Mouse (Mus musculus): ENCODE measurements around the gene Rnps1. TPM values are rescaled to one million over a fixed set of nuclear protein-coding genes. Genes with fewer than 3 reads are reported as not detected.

Gene Rnps1
- polyA plus RNA-seq, 1 experiment from 2014 or later = 196 TPM

- Histone ChIP-seq H3K27ac (replicated peaks in 1 of 2; ENCODE audit: control insufficient read depth in 1 of 2, insufficient read depth in 1 of 2, low read depth in 2 of 2, low read length in 2 of 2) (peak overlapping the region; percentile 59 to 83), H3K9me3 (ENCODE audit: control insufficient read depth, low read length) (no peaks in the 10 kb centered on the region), H3K4me3 (ENCODE audit: control insufficient read depth in 1 of 2, insufficient read depth in 1 of 2, low read depth in 1 of 2, low read length in 2 of 2) (peak overlapping the region; percentile 70 to 93), H3K4me2 (ENCODE audit: low read length) (peak overlapping the region; percentile 98), H3K36me3 (ENCODE audit: control insufficient read depth, insufficient read depth, low read length) (peaks cover 38% of the 10 kb centered on the region), H3K4me1 (ENCODE audit: control insufficient read depth in 2 of 2, insufficient read depth in 2 of 2, low read length in 2 of 2) (peaks cover 16 to 23% of the 10 kb centered on the region in 2 experiments), H3K27me3 (ENCODE audit: control insufficient read depth, insufficient read depth, low read length) (no peaks in the 10 kb centered on the region), H3K9ac (ENCODE audit: low read length) (peak overlapping the region; percentile 95)
- WGBS = under 1% methylated on average over 68 of the region's 68 CpGs
- peak; percentile 29 for ATAC-seq (ENCODE audit: insufficient number of reproducible peaks, insufficient read depth, low FRiP score, low read depth)
Measured at GRCm38 (mm10) chr17:24470701-24471527, 56.5 kb downstream of the Rnps1 start.

- Histone ChIP-seq H3K4me2 (ENCODE audit: low read length) (peak overlapping the region; percentile 98), H3K4me1 (ENCODE audit: control insufficient read depth in 2 of 2, insufficient read depth in 2 of 2, low read length in 2 of 2) (peaks cover 16 to 23% of the 10 kb centered on the region in 2 experiments), H3K27me3 (ENCODE audit: control insufficient read depth, insufficient read depth, low read length) (no peaks in the 10 kb centered on the region), H3K9ac (ENCODE audit: low read length) (peak overlapping the region; percentile 95), H3K9me3 (ENCODE audit: control insufficient read depth, low read length) (no peaks in the 10 kb centered on the region), H3K36me3 (ENCODE audit: control insufficient read depth, insufficient read depth, low read length) (peaks cover 54% of the 10 kb centered on the region), H3K4me3 (ENCODE audit: control insufficient read depth in 1 of 2, insufficient read depth in 1 of 2, low read depth in 1 of 2, low read length in 2 of 2) (peak overlapping the region in 1 of 2 experiments; percentile 93; a peak in 2 of 4 replicates), H3K27ac (replicated peaks in 1 of 2; ENCODE audit: control insufficient read depth in 1 of 2, insufficient read depth in 1 of 2, low read depth in 2 of 2, low read length in 2 of 2) (peak overlapping the region; percentile 8 to 37; a peak in 2 of 4 replicates)
- 61% methylated on average over 4 of the region's 4 CpGs for WGBS
- ATAC-seq (ENCODE audit: insufficient number of reproducible peaks, insufficient read depth, low FRiP score, low read depth) = no peak
Measured at GRCm38 (mm10) chr17:24472512-24472911, 58.1 kb downstream of the Rnps1 start.

- no peak for ATAC-seq (ENCODE audit: insufficient number of reproducible peaks, insufficient read depth, low FRiP score, low read depth)
Measured at GRCm38 (mm10) chr17:24473612-24474275, 59.4 kb downstream of the Rnps1 start, which contains the start of gene Bricd5. Gene Bricd5 (plus strand): TSS chr17:24473884.

GRCm38 (mm10) chr17:24474557-24474956 lies 60.2 kb downstream of the Rnps1 start:
- Histone ChIP-seq H3K9ac (ENCODE audit: low read length) (no peak overlapping the region; the same call in 1 of the 2 replicates), H3K4me1 (ENCODE audit: control insufficient read depth in 2 of 2, insufficient read depth in 2 of 2, low read length in 2 of 2) (peaks cover 22 to 28% of the 10 kb centered on the region in 2 experiments), H3K4me3 (ENCODE audit: control insufficient read depth in 1 of 2, insufficient read depth in 1 of 2, low read depth in 1 of 2, low read length in 2 of 2) (no peak overlapping the region), H3K36me3 (ENCODE audit: control insufficient read depth, insufficient read depth, low read length) (peaks cover 56% of the 10 kb centered on the region), H3K4me2 (ENCODE audit: low read length) (no peak overlapping the region), H3K27ac (replicated peaks in 1 of 2; ENCODE audit: control insufficient read depth in 1 of 2, insufficient read depth in 1 of 2, low read depth in 2 of 2, low read length in 2 of 2) (no peak overlapping the region), H3K27me3 (ENCODE audit: control insufficient read depth, insufficient read depth, low read length) (no peaks in the 10 kb centered on the region), H3K9me3 (ENCODE audit: control insufficient read depth, low read length) (no peaks in the 10 kb centered on the region)
- WGBS = 79% methylated on average over 5 of the region's 5 CpGs
- ATAC-seq (ENCODE audit: insufficient number of reproducible peaks, insufficient read depth, low FRiP score, low read depth) = no peak

More at GRCm38 (mm10) chr17:24473612-24474275, 59.4 kb downstream of the Rnps1 start, which contains the start of gene Bricd5:
- Histone ChIP-seq H3K9ac (ENCODE audit: low read length) (peak within 1 kb of the TSS; percentile 95), H3K4me3 (ENCODE audit: control insufficient read depth in 1 of 2, insufficient read depth in 1 of 2, low read depth in 1 of 2, low read length in 2 of 2) (peak within 1 kb of the TSS in 1 of 2 experiments; percentile 93; a peak in 1 of 4 replicates), H3K27ac (replicated peaks in 1 of 2; ENCODE audit: control insufficient read depth in 1 of 2, insufficient read depth in 1 of 2, low read depth in 2 of 2, low read length in 2 of 2) (peak within 1 kb of the TSS in 1 of 2 experiments; percentile 37; a peak in 2 of 4 replicates), H3K9me3 (ENCODE audit: control insufficient read depth, low read length) (no peaks in the 10 kb centered on the region), H3K4me2 (ENCODE audit: low read length) (peak within 1 kb of the TSS; percentile 98), H3K4me1 (ENCODE audit: control insufficient read depth in 2 of 2, insufficient read depth in 2 of 2, low read length in 2 of 2) (peaks cover 22 to 28% of the 10 kb centered on the region in 2 experiments), H3K36me3 (ENCODE audit: control insufficient read depth, insufficient read depth, low read length) (peaks cover 56% of the 10 kb centered on the region), H3K27me3 (ENCODE audit: control insufficient read depth, insufficient read depth, low read length) (no peaks in the 10 kb centered on the region)
- WGBS = 69% methylated on average over 6 of the region's 6 CpGs

Other genes starting within 250 kb of the Rnps1 start
- gene Atp6v0c, start 244.9 kb upstream of the Rnps1 start, polyA plus RNA-seq (2014; fragmentation: Nextera tagmentation; extraction: Ambion mirVana) = 581 and 616 TPM in 2 replicates
- 4.3 and 4.5 TPM in 2 replicates for gene Tbc1d24, start 209.0 kb upstream of the Rnps1 start, polyA plus RNA-seq (2014; fragmentation: Nextera tagmentation; extraction: Ambion mirVana)
- 1.3 and 1.6 TPM in 2 replicates for gene Ntn3, start 205.0 kb upstream of the Rnps1 start, polyA plus RNA-seq (2014; fragmentation: Nextera tagmentation; extraction: Ambion mirVana)
- gene Tedc2, start 193.7 kb upstream of the Rnps1 start, polyA plus RNA-seq (2014; fragmentation: Nextera tagmentation; extraction: Ambion mirVana) = 5.2 and 5.4 TPM in 2 replicates
- gene Ccnf, start 163.1 kb upstream of the Rnps1 start, polyA plus RNA-seq (2014; fragmentation: Nextera tagmentation; extraction: Ambion mirVana) = 27.8 and 29.1 TPM in 2 replicates
- gene Abca17, start 63.5 kb upstream of the Rnps1 start, polyA plus RNA-seq (2014; fragmentation: Nextera tagmentation; extraction: Ambion mirVana) = 0.07 TPM in 1 of 2 replicates, not detected in the other
- gene Abca3, start 62.6 kb upstream of the Rnps1 start, polyA plus RNA-seq (2014; fragmentation: Nextera tagmentation; extraction: Ambion mirVana) = 8.5 and 8.6 TPM in 2 replicates
- 283 and 294 TPM in 2 replicates for gene Eci1, start 12.1 kb downstream of the Rnps1 start, polyA plus RNA-seq (2014; fragmentation: Nextera tagmentation; extraction: Ambion mirVana)
- 1.5 and 2.4 TPM in 2 replicates for gene Dnase1l2, start 28.5 kb downstream of the Rnps1 start, polyA plus RNA-seq (2014; fragmentation: Nextera tagmentation; extraction: Ambion mirVana)
- gene E4f1, start 55.7 kb downstream of the Rnps1 start, polyA plus RNA-seq (2014; fragmentation: Nextera tagmentation; extraction: Ambion mirVana) = 16.0 and 17.6 TPM in 2 replicates
- 65.7 and 66.6 TPM in 2 replicates for gene Pgp, start 55.8 kb downstream of the Rnps1 start, polyA plus RNA-seq (2014; fragmentation: Nextera tagmentation; extraction: Ambion mirVana)
- gene Bricd5, start 59.3 kb downstream of the Rnps1 start, polyA plus RNA-seq (2014; fragmentation: Nextera tagmentation; extraction: Ambion mirVana) = not detected in 2 replicates
- gene Mlst8, start 64.5 kb downstream of the Rnps1 start, polyA plus RNA-seq (2014; fragmentation: Nextera tagmentation; extraction: Ambion mirVana) = 15.2 and 17.5 TPM in 2 replicates
- gene Caskin1, start 74.0 kb downstream of the Rnps1 start, polyA plus RNA-seq (2014; fragmentation: Nextera tagmentation; extraction: Ambion mirVana) = 0.26 and 0.62 TPM in 2 replicates
- 68.8 and 74.4 TPM in 2 replicates for gene Traf7, start 113.4 kb downstream of the Rnps1 start, polyA plus RNA-seq (2014; fragmentation: Nextera tagmentation; extraction: Ambion mirVana)
- 1.7 and 1.9 TPM in 2 replicates for gene Rab26, start 119.6 kb downstream of the Rnps1 start, polyA plus RNA-seq (2014; fragmentation: Nextera tagmentation; extraction: Ambion mirVana)
- gene Pkd1, start 135.3 kb downstream of the Rnps1 start, polyA plus RNA-seq (2014; fragmentation: Nextera tagmentation; extraction: Ambion mirVana) = 16.8 and 18.0 TPM in 2 replicates
- 49.1 and 51.1 TPM in 2 replicates for gene Tsc2, start 218.1 kb downstream of the Rnps1 start, polyA plus RNA-seq (2014; fragmentation: Nextera tagmentation; extraction: Ambion mirVana)
- gene Nthl1, start 218.1 kb downstream of the Rnps1 start, polyA plus RNA-seq (2014; fragmentation: Nextera tagmentation; extraction: Ambion mirVana) = 7.3 and 7.7 TPM in 2 replicates
- 59.6 and 60.9 TPM in 2 replicates for gene Slc9a3r2, start 235.8 kb downstream of the Rnps1 start, polyA plus RNA-seq (2014; fragmentation: Nextera tagmentation; extraction: Ambion mirVana)
- not detected in 2 replicates for gene Npw, start 243.9 kb downstream of the Rnps1 start, polyA plus RNA-seq (2014; fragmentation: Nextera tagmentation; extraction: Ambion mirVana)

All from heart, embryonic 14.5 days (tissue).